Mouse (Mus musculus): ENCODE data around the gene Ano6. TPM values are rescaled to one million over a fixed set of nuclear protein-coding genes. Genes with fewer than 3 reads are reported as not detected.
A peak's percentile ranks its signal among the peaks of the same experiment; 100 is the strongest.

Gene Ano6
- polyA plus RNA-seq, 2 experiments: 4.7 to 6.3 TPM

DNA sequence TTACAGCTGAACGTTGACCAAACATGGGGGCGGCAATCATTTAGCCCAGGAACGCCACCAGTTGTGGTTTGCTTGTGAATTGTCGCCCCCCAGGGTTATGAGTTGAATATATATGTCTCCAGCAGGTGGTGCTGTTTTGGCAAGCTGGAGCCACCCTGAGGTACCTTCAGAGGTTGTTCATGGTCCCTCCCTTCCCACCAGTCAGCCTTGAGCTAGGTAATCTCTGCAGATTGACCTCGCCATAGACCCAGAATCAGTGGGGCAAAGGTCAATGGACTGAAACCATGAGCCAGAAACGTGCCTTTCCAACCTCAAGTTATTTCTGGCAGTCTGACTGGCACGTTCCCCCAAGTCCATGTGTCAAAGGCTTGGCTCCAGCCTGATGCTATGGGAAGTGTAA lies 22.8 kb upstream of the Ano6 start:
- H3K27me3 ChIP-seq (ENCODE audit: control insufficient read depth, insufficient read depth, low read length): no peaks in the 10 kb centered on the region
- no peaks in the 10 kb centered on the region for H3K36me3 ChIP-seq (replicated peaks; ENCODE audit: control insufficient read depth, insufficient read depth, low read depth)
- H3K9ac ChIP-seq (replicated peaks): no peak overlapping the region
- no peaks in the 10 kb centered on the region for H3K4me1 ChIP-seq (replicated peaks; ENCODE audit: control insufficient read depth in 2 of 2, insufficient read depth in 2 of 2, low read length in 1 of 2)
- H3K4me2 ChIP-seq (ENCODE audit: low read depth): no peak overlapping the region
- 53% methylated on average over 7 of the region's 7 CpGs for WGBS (ENCODE audit: insufficient replicate concordance)
- no peak overlapping the region for H3K4me3 ChIP-seq (ENCODE audit: insufficient read depth in 1 of 2, low read depth in 2 of 2, low read length in 2 of 2)
- TF ChIP-seq EP300 (IDR thresholded peaks at IDR 0.05; ENCODE audit: low read depth) (no peak), CTCF (IDR thresholded peaks at IDR 0.05; ENCODE audit: low read depth) (peak; percentile 67)
- H3K27ac ChIP-seq: no peak overlapping the region
- ATAC-seq (ENCODE audit: insufficient read depth): no peak
- no peaks in the 10 kb centered on the region for H3K9me3 ChIP-seq (ENCODE audit: control insufficient read depth, low read length)
- DNase-seq (ENCODE audit: low read depth in 3 of 3, low spot score in 3 of 3): no peak

DNA sequence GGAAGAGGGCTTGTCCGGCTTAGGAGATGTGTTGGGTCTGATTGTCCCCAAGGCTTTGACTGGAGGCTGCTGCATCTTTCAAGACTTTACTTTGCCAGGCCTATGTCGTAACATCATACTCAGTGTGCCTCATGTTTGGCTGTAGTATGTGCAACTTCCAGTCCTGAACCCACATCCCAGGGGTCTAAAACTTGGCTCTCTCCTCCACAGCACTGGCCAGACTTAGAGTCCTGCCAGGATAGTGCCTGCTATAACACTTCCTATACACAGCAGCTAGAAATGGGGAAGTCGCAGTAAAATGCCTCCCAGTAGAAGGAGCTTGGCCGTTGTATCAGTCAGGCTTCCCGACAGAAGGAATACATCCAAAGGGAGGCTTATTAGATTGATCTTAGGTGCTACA lies 21.9 kb upstream of the Ano6 start:
- Histone ChIP-seq H3K27ac (no peak overlapping the region), H3K27me3 (ENCODE audit: control insufficient read depth, insufficient read depth, low read length) (no peaks in the 10 kb centered on the region), H3K9ac (replicated peaks) (no peak overlapping the region), H3K4me3 (ENCODE audit: insufficient read depth in 1 of 2, low read depth in 2 of 2, low read length in 2 of 2) (no peak overlapping the region), H3K4me2 (ENCODE audit: low read depth) (no peak overlapping the region), H3K36me3 (replicated peaks; ENCODE audit: control insufficient read depth, insufficient read depth, low read depth) (no peaks in the 10 kb centered on the region), H3K9me3 (ENCODE audit: control insufficient read depth, low read length) (no peaks in the 10 kb centered on the region), H3K4me1 (replicated peaks; ENCODE audit: control insufficient read depth in 2 of 2, insufficient read depth in 2 of 2, low read length in 1 of 2) (no peaks in the 10 kb centered on the region)
- TF ChIP-seq CTCF (IDR thresholded peaks at IDR 0.05; ENCODE audit: low read depth): no peak
- TF ChIP-seq EP300 (IDR thresholded peaks at IDR 0.05; ENCODE audit: low read depth): no peak
- WGBS (ENCODE audit: insufficient replicate concordance): 46% methylated on average over 5 of the region's 5 CpGs
- DNase-seq (ENCODE audit: low read depth in 3 of 3, low spot score in 3 of 3) (no peak), ATAC-seq (ENCODE audit: insufficient read depth) (no peak)

DNA sequence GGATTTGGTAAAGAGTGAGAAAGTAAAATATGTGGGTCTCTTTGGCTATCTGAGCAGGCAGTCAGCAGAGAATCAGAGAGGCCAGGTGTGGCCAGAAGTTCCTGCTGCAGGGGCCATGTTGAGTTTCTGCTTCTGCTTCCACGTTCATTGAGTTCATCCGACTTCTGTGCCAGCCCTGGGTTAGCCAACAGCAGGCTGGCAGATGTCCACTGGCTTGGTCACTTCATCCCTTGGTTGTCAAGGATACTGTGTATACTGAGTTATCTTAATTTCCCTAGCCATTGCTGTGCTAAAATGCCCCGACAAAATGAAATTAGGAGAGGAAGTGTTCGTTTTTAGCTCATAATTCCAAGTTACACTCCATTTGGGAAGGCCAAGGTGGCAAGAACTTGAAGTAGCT lies 21.1 kb upstream of the Ano6 start:
- no peak for DNase-seq (ENCODE audit: low read depth in 3 of 3, low spot score in 3 of 3)
- 55% methylated on average over 4 of the region's 4 CpGs for WGBS (ENCODE audit: insufficient replicate concordance)

DNA sequence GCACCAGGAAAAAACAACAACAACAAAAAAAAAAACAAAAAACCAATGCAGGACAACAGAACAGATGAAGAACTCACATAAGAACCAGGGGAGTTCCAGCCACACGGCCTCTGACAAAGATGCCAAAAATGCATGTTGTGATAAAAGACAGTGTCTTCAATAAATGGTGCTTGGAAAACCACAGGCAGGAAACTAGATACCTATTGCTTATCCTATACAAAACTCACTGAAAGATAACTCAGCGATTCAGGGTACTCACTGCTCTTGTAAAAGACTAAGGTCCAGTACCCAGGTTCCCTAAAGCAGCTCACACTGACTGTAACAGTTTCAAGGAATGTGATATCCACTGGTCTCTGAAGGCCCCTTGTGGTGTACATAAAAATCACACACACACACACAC lies 20.3 kb upstream of the Ano6 start:
- Histone ChIP-seq H3K27ac (no peak overlapping the region), H3K27me3 (ENCODE audit: control insufficient read depth, insufficient read depth, low read length) (no peaks in the 10 kb centered on the region), H3K9me3 (ENCODE audit: control insufficient read depth, low read length) (no peaks in the 10 kb centered on the region), H3K4me3 (ENCODE audit: insufficient read depth in 1 of 2, low read depth in 2 of 2, low read length in 2 of 2) (no peak overlapping the region), H3K9ac (replicated peaks) (no peak overlapping the region), H3K4me1 (replicated peaks; ENCODE audit: control insufficient read depth in 2 of 2, insufficient read depth in 2 of 2, low read length in 1 of 2) (peaks cover 0 to 2% of the 10 kb centered on the region in 2 experiments; a peak in 1 of 4 replicates), H3K4me2 (ENCODE audit: low read depth) (no peak overlapping the region), H3K36me3 (replicated peaks; ENCODE audit: control insufficient read depth, insufficient read depth, low read depth) (no peaks in the 10 kb centered on the region)
- ATAC-seq (ENCODE audit: insufficient read depth): no peak
- no peak for DNase-seq (ENCODE audit: low read depth in 3 of 3, low spot score in 3 of 3)
- TF ChIP-seq EP300 (IDR thresholded peaks at IDR 0.05; ENCODE audit: low read depth) (no peak), CTCF (IDR thresholded peaks at IDR 0.05; ENCODE audit: low read depth) (no peak)
- WGBS (ENCODE audit: insufficient replicate concordance): 26% methylated on average over 2 of the region's 2 CpGs

More for the DNA sequence above, 21.1 kb upstream of the Ano6 start:
- H3K4me2 ChIP-seq (ENCODE audit: low read depth): no peak overlapping the region
- no peak for ATAC-seq (ENCODE audit: insufficient read depth)
- no peak overlapping the region for H3K9ac ChIP-seq (replicated peaks)
- no peak overlapping the region for H3K27ac ChIP-seq
- H3K4me1 ChIP-seq (replicated peaks; ENCODE audit: control insufficient read depth in 2 of 2, insufficient read depth in 2 of 2, low read length in 1 of 2): peaks cover 0 to 2% of the 10 kb centered on the region in 2 experiments; a peak in 1 of 4 replicates
- no peaks in the 10 kb centered on the region for H3K9me3 ChIP-seq (ENCODE audit: control insufficient read depth, low read length)
- H3K4me3 ChIP-seq (ENCODE audit: insufficient read depth in 1 of 2, low read depth in 2 of 2, low read length in 2 of 2): no peak overlapping the region
- no peaks in the 10 kb centered on the region for H3K36me3 ChIP-seq (replicated peaks; ENCODE audit: control insufficient read depth, insufficient read depth, low read depth)
- no peaks in the 10 kb centered on the region for H3K27me3 ChIP-seq (ENCODE audit: control insufficient read depth, insufficient read depth, low read length)
- TF ChIP-seq EP300 (IDR thresholded peaks at IDR 0.05; ENCODE audit: low read depth): no peak
- no peak for TF ChIP-seq CTCF (IDR thresholded peaks at IDR 0.05; ENCODE audit: low read depth)

DNA sequence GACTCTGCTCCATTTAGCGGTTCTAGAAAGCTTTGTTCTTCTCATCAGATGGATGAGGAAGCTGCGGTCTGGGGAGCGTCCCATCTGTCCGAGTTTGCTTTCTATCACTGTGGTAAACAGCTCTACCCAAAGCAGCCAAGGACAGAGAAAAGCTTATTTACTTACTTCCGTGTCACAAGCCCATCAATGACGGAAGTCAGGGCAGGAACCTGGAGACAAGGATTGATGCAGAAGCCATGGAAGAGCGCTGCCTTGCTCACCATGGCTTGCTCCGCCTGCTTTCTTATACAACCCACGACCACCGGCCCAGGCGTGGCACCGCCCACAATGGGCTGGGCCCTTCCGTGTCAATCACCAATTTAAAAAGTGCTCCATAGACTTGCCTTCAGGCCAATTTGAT lies 18.3 kb upstream of the Ano6 start:
- Histone ChIP-seq H3K36me3 (replicated peaks; ENCODE audit: control insufficient read depth, insufficient read depth, low read depth) (no peaks in the 10 kb centered on the region), H3K4me3 (ENCODE audit: insufficient read depth in 1 of 2, low read depth in 2 of 2, low read length in 2 of 2) (peak overlapping the region in 1 of 2 experiments; percentile 20; a peak in 1 of 4 replicates), H3K27me3 (ENCODE audit: control insufficient read depth, insufficient read depth, low read length) (no peaks in the 10 kb centered on the region), H3K9me3 (ENCODE audit: control insufficient read depth, low read length) (no peaks in the 10 kb centered on the region), H3K4me1 (replicated peaks; ENCODE audit: control insufficient read depth in 2 of 2, insufficient read depth in 2 of 2, low read length in 1 of 2) (peaks cover 0 to 2% of the 10 kb centered on the region in 2 experiments; a peak in 1 of 4 replicates), H3K27ac (no peak overlapping the region), H3K9ac (replicated peaks) (no peak overlapping the region), H3K4me2 (ENCODE audit: low read depth) (no peak overlapping the region; the same call in 1 of the 2 replicates)
- DNase-seq (ENCODE audit: low read depth in 3 of 3, low spot score in 3 of 3) (no peak), ATAC-seq (ENCODE audit: insufficient read depth) (no peak)
- WGBS (ENCODE audit: insufficient replicate concordance): 40% methylated on average over 13 of the region's 13 CpGs
- TF ChIP-seq EP300 (IDR thresholded peaks at IDR 0.05; ENCODE audit: low read depth) (no peak), CTCF (IDR thresholded peaks at IDR 0.05; ENCODE audit: low read depth) (no peak)

Measured in liver, embryonic 14.5 days (tissue).